Mouse (Mus musculus): ENCODE measurements around the gene Trappc6a.
"Not testable (repeated sequence)": the region's sequence is repeated elsewhere in the genome, so short reads cannot be mapped to it uniquely, and the experiment has no call there.

The Trappc6a gene

GRCm38 (mm10) chr7:19489525-19489924 lies 18.7 kb upstream of the Trappc6a start:
- no peak for DNase-seq (ENCODE audit: low spot score in 2 of 2)

GRCm38 (mm10) chr7:19491731-19492130 lies 16.5 kb upstream of the Trappc6a start:
- no peak for DNase-seq (ENCODE audit: low spot score in 2 of 2)

DNA sequence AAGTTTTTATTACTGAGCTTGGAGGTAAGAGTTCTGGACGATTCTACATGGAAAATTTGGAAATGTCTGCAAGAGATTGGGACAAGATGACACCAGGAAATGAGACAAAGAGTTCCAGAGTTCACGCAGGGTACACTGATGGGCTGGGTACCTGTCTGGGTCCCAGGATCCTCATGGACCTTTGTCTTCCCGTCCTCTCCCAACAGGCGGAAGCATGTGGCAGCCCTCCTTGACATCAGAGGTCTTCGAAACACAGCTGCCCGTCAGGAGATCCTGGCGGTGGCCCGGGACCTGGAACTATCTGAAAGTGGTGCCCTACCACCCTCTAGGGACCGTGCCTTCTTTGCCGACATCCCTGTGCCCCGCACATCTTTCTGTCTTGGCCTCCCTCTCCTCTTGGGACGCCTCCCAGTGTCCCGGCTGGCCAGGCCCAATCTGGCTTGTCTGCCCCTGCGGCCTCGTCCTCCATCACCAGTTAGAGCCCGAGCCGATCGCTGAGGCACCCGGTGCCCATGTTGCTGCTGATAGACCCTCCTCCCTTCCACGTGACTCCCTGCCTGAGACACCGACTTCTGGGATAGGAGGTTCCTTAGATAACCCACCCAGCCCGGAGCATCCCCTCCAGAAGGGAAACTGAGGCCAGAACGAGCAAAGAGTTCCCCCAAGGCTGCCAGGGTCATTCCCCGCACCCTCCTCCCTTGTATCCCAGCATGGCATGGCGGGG lies 13.3 kb upstream of the Trappc6a start:
- DNase-seq (ENCODE audit: low spot score in 2 of 2) = no peak

DNA sequence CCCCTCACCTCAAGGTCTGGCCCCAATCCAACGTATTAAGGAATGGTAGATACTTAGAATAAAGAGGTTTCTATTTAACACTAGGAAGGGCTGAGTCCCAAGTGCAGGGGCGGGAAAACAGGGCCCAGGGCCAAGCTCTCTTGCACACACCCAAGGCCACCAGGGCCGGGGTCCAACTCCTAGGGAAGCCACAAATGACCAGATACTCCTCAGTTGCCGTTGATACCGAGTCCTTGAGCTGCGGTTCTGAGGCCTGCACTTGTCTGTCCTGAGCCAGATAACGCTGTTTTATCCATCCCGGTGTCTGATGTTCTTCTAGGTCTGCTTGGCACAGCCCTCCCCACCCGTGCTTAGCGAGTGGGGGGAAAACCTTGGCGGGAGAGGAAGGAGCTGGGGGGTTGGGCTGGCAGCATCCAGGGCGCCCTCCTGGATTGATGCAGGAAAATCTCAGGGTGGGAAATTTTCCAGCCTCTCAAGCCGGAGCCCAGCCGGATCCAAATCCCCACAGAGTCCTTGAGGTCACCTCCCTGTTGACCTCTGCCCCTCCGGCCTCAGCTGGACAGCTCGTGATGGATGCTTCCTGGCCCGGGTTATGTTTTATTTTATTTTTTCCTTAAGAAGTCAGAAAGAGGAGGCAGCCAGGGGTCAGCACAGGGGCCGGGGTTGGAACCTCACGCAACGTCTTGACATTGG lies 12.5 kb upstream of the Trappc6a start:
- no peak for DNase-seq (ENCODE audit: low spot score in 2 of 2)

GRCm38 (mm10) chr7:19496214-19496555 lies 12.0 kb upstream of the Trappc6a start:
- DNase-seq (ENCODE audit: low spot score in 2 of 2) = no peak

- DNase-seq (ENCODE audit: low spot score in 2 of 2) = no peak
These were observed 9.9 kb upstream of the Trappc6a start for GRCm38 (mm10) chr7:19498326-19498725.

GRCm38 (mm10) chr7:19500420-19501363 lies 7.5 kb upstream of the Trappc6a start:
- DNase-seq (ENCODE audit: low spot score in 2 of 2) = no peak

GRCm38 (mm10) chr7:19501658-19502057 lies 6.5 kb upstream of the Trappc6a start:
- DNase-seq (ENCODE audit: low spot score in 2 of 2) = no peak

DNA sequence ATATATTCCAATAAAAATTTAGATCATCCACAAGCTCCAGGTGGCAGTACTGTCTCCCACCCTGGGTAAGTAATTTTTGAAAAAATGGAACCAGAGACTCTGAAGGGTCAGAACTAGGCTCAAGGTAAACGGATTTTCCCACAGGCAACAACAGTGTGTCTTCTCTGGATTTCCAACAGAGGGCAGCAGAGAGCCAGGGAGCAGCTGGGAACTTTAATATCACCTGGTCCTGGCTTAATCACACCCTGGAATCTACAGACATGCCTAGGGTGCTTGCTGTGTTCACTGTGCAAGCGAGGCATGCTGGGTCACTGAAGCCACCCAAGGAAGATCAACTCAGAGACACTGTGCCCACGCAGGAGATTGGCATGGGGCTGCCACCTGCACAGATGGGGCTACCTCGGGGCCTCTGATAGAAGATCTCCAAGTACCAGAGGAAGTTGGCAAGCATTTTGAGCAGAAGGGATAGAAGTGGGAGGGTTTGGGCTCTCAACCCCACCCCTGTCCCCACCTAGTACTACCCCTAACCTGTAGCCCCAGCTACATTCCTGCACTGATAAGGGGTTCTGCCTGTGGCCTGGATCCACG lies 4.6 kb upstream of the Trappc6a start:
- DNase-seq (ENCODE audit: low spot score in 2 of 2) = no peak

DNA sequence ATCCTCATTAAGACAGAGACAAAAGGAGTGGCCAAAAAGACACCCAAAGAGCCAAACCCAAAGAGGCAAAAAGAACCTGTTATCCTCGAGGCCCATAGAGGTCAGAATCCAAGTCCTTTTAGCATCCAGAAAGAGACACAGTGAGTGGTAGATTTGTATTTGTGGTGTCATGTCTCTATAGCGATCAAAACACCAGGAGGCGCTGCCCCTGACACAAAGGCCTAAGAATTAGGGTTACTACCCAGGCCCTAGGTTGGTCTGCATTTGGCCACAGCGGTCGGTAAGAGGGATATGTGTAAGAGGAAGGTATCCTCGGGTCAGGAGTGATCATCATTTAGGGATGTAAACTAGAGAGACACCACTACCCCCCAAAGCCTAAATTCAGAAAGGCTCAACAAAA lies 1.9 kb upstream of the Trappc6a start:
- DNase-seq (ENCODE audit: low spot score in 2 of 2) = no peak

GRCm38 (mm10) chr7:19506969-19507611 lies 1.1 kb upstream of the Trappc6a start:
- no peak for DNase-seq (ENCODE audit: low spot score in 2 of 2)

DNA sequence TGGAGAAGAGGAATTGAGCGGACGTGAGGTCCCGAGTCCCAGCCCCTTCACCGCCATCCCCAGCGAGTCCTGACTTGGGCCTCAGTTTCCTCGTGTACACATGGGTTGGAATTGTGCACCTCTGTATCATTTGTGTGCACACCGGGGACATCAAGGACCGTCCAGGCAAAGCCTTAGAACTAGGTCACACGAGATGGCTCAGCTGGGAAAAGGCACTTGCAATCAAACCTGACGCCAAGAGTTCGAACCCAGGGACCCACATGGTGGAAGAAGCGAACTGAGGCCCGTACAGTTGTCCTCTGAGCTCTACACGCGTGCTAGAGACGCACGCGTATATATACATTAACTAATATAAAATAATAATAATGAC lies 598 bp upstream of the Trappc6a start:
- no peak for DNase-seq (ENCODE audit: low spot score in 2 of 2)

- no peak for DNase-seq (ENCODE audit: low spot score in 2 of 2)
These were observed 851 bp downstream of the Trappc6a start for GRCm38 (mm10) chr7:19508924-19509568.

- DNase-seq (ENCODE audit: low spot score in 2 of 2) = no peak
These were observed 1.6 kb downstream of the Trappc6a start for GRCm38 (mm10) chr7:19509786-19510185.

DNA sequence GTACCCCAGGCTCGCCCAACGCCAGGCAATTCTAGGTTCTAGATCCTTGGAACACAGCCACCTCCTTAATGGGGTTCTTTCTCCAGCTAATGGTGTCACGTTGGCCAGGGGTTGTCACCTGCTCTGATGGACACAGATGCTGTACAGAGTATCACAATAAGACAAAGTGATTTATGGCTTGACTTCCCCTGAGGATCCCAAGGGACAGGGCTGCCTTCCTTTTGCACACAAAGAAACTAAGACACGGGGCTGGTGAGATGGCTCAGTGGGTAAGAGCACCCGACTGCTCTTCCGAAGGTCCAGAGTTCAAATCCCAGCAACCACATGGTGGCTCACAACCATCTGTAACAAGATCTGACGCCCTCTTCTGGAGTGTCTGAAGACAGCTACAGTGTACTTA lies 3.7 kb downstream of the Trappc6a start:
- not testable (repeated sequence) for DNase-seq (ENCODE audit: low spot score in 2 of 2)

GRCm38 (mm10) chr7:19512353-19512752 lies 4.2 kb downstream of the Trappc6a start:
- no peak for DNase-seq (ENCODE audit: low spot score in 2 of 2)

DNA sequence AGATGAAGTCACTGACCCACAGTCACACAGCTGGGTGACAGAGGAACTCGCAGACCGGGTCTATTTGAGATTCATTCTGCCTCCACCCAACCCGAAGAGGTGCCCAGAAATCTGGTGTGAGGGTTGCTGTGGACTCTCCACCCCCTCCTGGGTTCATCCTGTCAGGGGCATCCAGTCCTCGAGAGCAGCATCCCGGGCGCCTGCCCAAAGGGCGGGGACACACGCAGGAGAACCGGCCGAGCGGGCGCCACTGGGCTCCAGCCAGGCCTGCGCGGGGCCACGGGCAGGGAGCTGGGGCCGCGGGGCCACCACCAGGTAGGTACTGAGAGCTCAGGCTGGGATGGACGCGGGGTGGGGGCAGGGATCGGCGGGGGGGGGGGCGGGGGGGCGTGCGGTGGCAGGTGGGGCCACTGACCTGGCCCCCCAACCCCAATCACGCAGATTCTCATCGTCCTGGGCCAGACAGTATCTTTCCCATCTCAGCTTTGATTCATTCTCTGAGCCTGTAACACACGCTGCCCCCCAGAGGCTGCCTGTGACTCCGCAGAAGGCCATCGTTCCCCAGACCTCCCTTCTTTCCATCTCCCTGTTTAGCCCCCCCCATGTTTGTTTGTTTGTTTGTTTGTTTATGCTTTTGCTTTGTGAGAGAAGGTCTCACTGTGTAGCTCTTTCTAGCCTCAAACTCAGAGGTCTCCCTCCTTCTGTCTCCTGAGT lies 9.6 kb downstream of the Trappc6a start, which contains the start of gene Nkpd1:
Gene Nkpd1 (plus strand): TSS at position 187 of the 714 bp plus-strand sequence.
- DNase-seq (ENCODE audit: low spot score in 2 of 2) = no peak

- no peak for DNase-seq (ENCODE audit: low spot score in 2 of 2)
These were observed 11.8 kb downstream of the Trappc6a start for GRCm38 (mm10) chr7:19520032-19520431.

- no peak for DNase-seq (ENCODE audit: low spot score in 2 of 2)
These were observed 15.0 kb downstream of the Trappc6a start for GRCm38 (mm10) chr7:19523017-19523756.
